Mouse (Mus musculus) limb, embryonic 11.5 days (tissue): ENCODE data around the gene Gpn1. TPM values are rescaled to one million over a fixed set of nuclear protein-coding genes. Genes with fewer than 3 reads are reported as not detected.

Experiments used
- polyA plus RNA-seq: library from polyadenylated mRNA; unstranded; fragments of >200 nt; fragmentation: Nextera tagmentation; extraction: Ambion mirVana; gene quantifications from 2 replicates; pipeline ENCODE4 v1.2.1, GENCODE M21; 2014

The Gpn1 gene
- polyA plus RNA-seq, 1 experiment from 2014 or later: 88.6 TPM

Other genes with a start within 250 kb of the Gpn1 start
- 23.3 and 24.9 TPM in 2 replicates for gene Krtcap3, start 243.1 kb upstream of the Gpn1 start, polyA plus RNA-seq
- 45.7 and 51.3 TPM in 2 replicates for gene Ift172, start 203.6 kb upstream of the Gpn1 start, polyA plus RNA-seq
- gene Fndc4, start 198.7 kb upstream of the Gpn1 start, polyA plus RNA-seq: 64.3 and 79.4 TPM in 2 replicates
- 0.16 TPM in 1 of 2 replicates, not detected in the other for gene Gckr, start 197.3 kb upstream of the Gpn1 start, polyA plus RNA-seq
- 63.4 and 63.5 TPM in 2 replicates for gene Zfp512, start 42.3 kb upstream of the Gpn1 start, polyA plus RNA-seq
- gene 4930548H24Rik, start 9.0 kb upstream of the Gpn1 start, polyA plus RNA-seq: not detected in 2 replicates
- gene Slc4a1ap, start 32.3 kb downstream of the Gpn1 start, polyA plus RNA-seq: 32.3 and 35.5 TPM in 2 replicates
- 26.5 and 27.0 TPM in 2 replicates for gene Supt7l, start 33.1 kb downstream of the Gpn1 start, polyA plus RNA-seq
- gene Mrpl33, start 102.2 kb downstream of the Gpn1 start, polyA plus RNA-seq: 254 and 258 TPM in 2 replicates
- 2.7 and 2.8 TPM in 2 replicates for gene Rbks, start 202.9 kb downstream of the Gpn1 start, polyA plus RNA-seq
- 30.2 and 30.3 TPM in 2 replicates for gene Babam2, start 202.9 kb downstream of the Gpn1 start, polyA plus RNA-seq